Mouse (Mus musculus): ENCODE results near the gene Rad50. TPM values are rescaled to one million over a fixed set of nuclear protein-coding genes. Genes with fewer than 3 reads are reported as not detected.

Rad50 gene
- polyA plus RNA-seq, 1 experiment from 2014 or later = 14.8 TPM

GRCm38 (mm10) chr11:53617562-53618109 lies 89.5 kb downstream of the Rad50 start:
- no peak overlapping the region for H3K4me2 ChIP-seq (ENCODE audit: low read length)
- H3K27ac ChIP-seq (ENCODE audit: low read length) = no peak overlapping the region
- 56% methylated on average over 4 of the region's 4 CpGs for WGBS
- H3K9me3 ChIP-seq (ENCODE audit: control insufficient read depth, low read length) = no peaks in the 10 kb centered on the region
- no peaks in the 10 kb centered on the region for H3K4me1 ChIP-seq (replicated peaks; ENCODE audit: control insufficient read depth, insufficient read depth, low read length)
- H3K9ac ChIP-seq (replicated peaks; ENCODE audit: low read depth, low read length) = no peak overlapping the region
- H3K36me3 ChIP-seq (ENCODE audit: control insufficient read depth, insufficient read depth) = no peaks in the 10 kb centered on the region
- ATAC-seq = no peak
- H3K4me3 ChIP-seq (replicated peaks; ENCODE audit: low read length) = no peak overlapping the region
- no peaks in the 10 kb centered on the region for H3K27me3 ChIP-seq (replicated peaks; ENCODE audit: control insufficient read depth, insufficient read depth, low read length)

- no peak overlapping the region for H3K4me3 ChIP-seq (replicated peaks; ENCODE audit: low read length)
- no peak overlapping the region for H3K27ac ChIP-seq (ENCODE audit: low read length)
- ATAC-seq = no peak
- H3K27me3 ChIP-seq (replicated peaks; ENCODE audit: control insufficient read depth, insufficient read depth, low read length) = no peaks in the 10 kb centered on the region
- no peak overlapping the region for H3K4me2 ChIP-seq (ENCODE audit: low read length)
- no peaks in the 10 kb centered on the region for H3K36me3 ChIP-seq (ENCODE audit: control insufficient read depth, insufficient read depth)
- no peak overlapping the region for H3K9ac ChIP-seq (replicated peaks; ENCODE audit: low read depth, low read length)
- 88% methylated on average over 8 of the region's 8 CpGs for WGBS
- no peaks in the 10 kb centered on the region for H3K4me1 ChIP-seq (replicated peaks; ENCODE audit: control insufficient read depth, insufficient read depth, low read length)
- no peaks in the 10 kb centered on the region for H3K9me3 ChIP-seq (ENCODE audit: control insufficient read depth, low read length)
Measured at GRCm38 (mm10) chr11:53616748-53617558, 90.2 kb downstream of the Rad50 start.

GRCm38 (mm10) chr11:53615575-53615974 lies 91.5 kb downstream of the Rad50 start:
- no peak overlapping the region for H3K27ac ChIP-seq (ENCODE audit: low read length)

GRCm38 (mm10) chr11:53615172-53615571 lies 91.9 kb downstream of the Rad50 start:
- Histone ChIP-seq H3K9me3 (ENCODE audit: control insufficient read depth, low read length) (no peaks in the 10 kb centered on the region), H3K36me3 (ENCODE audit: control insufficient read depth, insufficient read depth) (no peaks in the 10 kb centered on the region), H3K27ac (ENCODE audit: low read length) (no peak overlapping the region), H3K27me3 (replicated peaks; ENCODE audit: control insufficient read depth, insufficient read depth, low read length) (no peaks in the 10 kb centered on the region), H3K4me1 (replicated peaks; ENCODE audit: control insufficient read depth, insufficient read depth, low read length) (no peaks in the 10 kb centered on the region), H3K9ac (replicated peaks; ENCODE audit: low read depth, low read length) (no peak overlapping the region), H3K4me2 (ENCODE audit: low read length) (no peak overlapping the region), H3K4me3 (replicated peaks; ENCODE audit: low read length) (no peak overlapping the region)
- no peak for ATAC-seq
- 49% methylated on average over 6 of the region's 6 CpGs for WGBS

More at GRCm38 (mm10) chr11:53615575-53615974, 91.5 kb downstream of the Rad50 start:
- Histone ChIP-seq H3K36me3 (ENCODE audit: control insufficient read depth, insufficient read depth) (no peaks in the 10 kb centered on the region), H3K9ac (replicated peaks; ENCODE audit: low read depth, low read length) (no peak overlapping the region), H3K4me3 (replicated peaks; ENCODE audit: low read length) (no peak overlapping the region), H3K4me1 (replicated peaks; ENCODE audit: control insufficient read depth, insufficient read depth, low read length) (no peaks in the 10 kb centered on the region), H3K4me2 (ENCODE audit: low read length) (no peak overlapping the region), H3K27me3 (replicated peaks; ENCODE audit: control insufficient read depth, insufficient read depth, low read length) (no peaks in the 10 kb centered on the region), H3K9me3 (ENCODE audit: control insufficient read depth, low read length) (no peaks in the 10 kb centered on the region)
- WGBS = 89% methylated on average over 8 of the region's 8 CpGs
- ATAC-seq = no peak

- Histone ChIP-seq H3K9ac (replicated peaks; ENCODE audit: low read depth, low read length) (no peak overlapping the region), H3K27ac (ENCODE audit: low read length) (no peak overlapping the region), H3K4me1 (replicated peaks; ENCODE audit: control insufficient read depth, insufficient read depth, low read length) (no peaks in the 10 kb centered on the region; the same call in 1 of the 2 replicates), H3K27me3 (replicated peaks; ENCODE audit: control insufficient read depth, insufficient read depth, low read length) (no peaks in the 10 kb centered on the region), H3K4me2 (ENCODE audit: low read length) (no peak overlapping the region), H3K9me3 (ENCODE audit: control insufficient read depth, low read length) (no peaks in the 10 kb centered on the region), H3K4me3 (replicated peaks; ENCODE audit: low read length) (no peak overlapping the region), H3K36me3 (ENCODE audit: control insufficient read depth, insufficient read depth) (no peaks in the 10 kb centered on the region)
- WGBS = 92% methylated on average over 3 of the region's 3 CpGs
- ATAC-seq = no peak
Measured at GRCm38 (mm10) chr11:53609672-53610071, 97.4 kb downstream of the Rad50 start.

GRCm38 (mm10) chr11:53609231-53609630 lies 97.9 kb downstream of the Rad50 start:
- H3K9me3 ChIP-seq (ENCODE audit: control insufficient read depth, low read length) = no peaks in the 10 kb centered on the region
- 81% methylated on average over 6 of the region's 6 CpGs for WGBS
- H3K27me3 ChIP-seq (replicated peaks; ENCODE audit: control insufficient read depth, insufficient read depth, low read length) = no peaks in the 10 kb centered on the region
- H3K4me3 ChIP-seq (replicated peaks; ENCODE audit: low read length) = no peak overlapping the region
- ATAC-seq = no peak
- H3K27ac ChIP-seq (ENCODE audit: low read length) = no peak overlapping the region
- H3K4me1 ChIP-seq (replicated peaks; ENCODE audit: control insufficient read depth, insufficient read depth, low read length) = no peaks in the 10 kb centered on the region; the same call in 1 of the 2 replicates
- no peak overlapping the region for H3K4me2 ChIP-seq (ENCODE audit: low read length)
- H3K9ac ChIP-seq (replicated peaks; ENCODE audit: low read depth, low read length) = no peak overlapping the region
- H3K36me3 ChIP-seq (ENCODE audit: control insufficient read depth, insufficient read depth) = no peaks in the 10 kb centered on the region

GRCm38 (mm10) chr11:53605609-53606008 lies 101.5 kb downstream of the Rad50 start:
- no peak overlapping the region for H3K9ac ChIP-seq (replicated peaks; ENCODE audit: low read depth, low read length)
- no peaks in the 10 kb centered on the region; the same call in 1 of the 2 replicates for H3K4me1 ChIP-seq (replicated peaks; ENCODE audit: control insufficient read depth, insufficient read depth, low read length)
- no peaks in the 10 kb centered on the region for H3K9me3 ChIP-seq (ENCODE audit: control insufficient read depth, low read length)
- 11% methylated on average over 12 of the region's 12 CpGs for WGBS
- H3K27me3 ChIP-seq (replicated peaks; ENCODE audit: control insufficient read depth, insufficient read depth, low read length) = no peaks in the 10 kb centered on the region
- H3K27ac ChIP-seq (ENCODE audit: low read length) = no peak overlapping the region
- no peak for ATAC-seq
- peaks cover 16% of the 10 kb centered on the region for H3K36me3 ChIP-seq (ENCODE audit: control insufficient read depth, insufficient read depth)
- H3K4me2 ChIP-seq (ENCODE audit: low read length) = no peak overlapping the region
- H3K4me3 ChIP-seq (replicated peaks; ENCODE audit: low read length) = no peak overlapping the region

- Histone ChIP-seq H3K27me3 (replicated peaks; ENCODE audit: control insufficient read depth, insufficient read depth, low read length) (no peaks in the 10 kb centered on the region), H3K27ac (ENCODE audit: low read length) (no peak overlapping the region), H3K4me2 (ENCODE audit: low read length) (no peak overlapping the region), H3K36me3 (ENCODE audit: control insufficient read depth, insufficient read depth) (peaks cover 17% of the 10 kb centered on the region), H3K9me3 (ENCODE audit: control insufficient read depth, low read length) (no peaks in the 10 kb centered on the region), H3K4me1 (replicated peaks; ENCODE audit: control insufficient read depth, insufficient read depth, low read length) (no peaks in the 10 kb centered on the region; the same call in 1 of the 2 replicates), H3K9ac (replicated peaks; ENCODE audit: low read depth, low read length) (no peak overlapping the region), H3K4me3 (replicated peaks; ENCODE audit: low read length) (no peak overlapping the region)
- ATAC-seq = no peak
- WGBS = 90% methylated on average over 3 of the region's 3 CpGs
Measured at GRCm38 (mm10) chr11:53604983-53605382, 102.1 kb downstream of the Rad50 start.
